Mouse (Mus musculus) frontal cortex, postnatal 25 days (tissue): ENCODE measurements around the gene Car8.

Experiments used
- DNase-seq, 2 experiments: peaks; one replicate each; pipeline ENCODE4 v3.0.0; 2022; ENCODE audit warnings: low spot score in 2 of 2

Gene Car8

DNA sequence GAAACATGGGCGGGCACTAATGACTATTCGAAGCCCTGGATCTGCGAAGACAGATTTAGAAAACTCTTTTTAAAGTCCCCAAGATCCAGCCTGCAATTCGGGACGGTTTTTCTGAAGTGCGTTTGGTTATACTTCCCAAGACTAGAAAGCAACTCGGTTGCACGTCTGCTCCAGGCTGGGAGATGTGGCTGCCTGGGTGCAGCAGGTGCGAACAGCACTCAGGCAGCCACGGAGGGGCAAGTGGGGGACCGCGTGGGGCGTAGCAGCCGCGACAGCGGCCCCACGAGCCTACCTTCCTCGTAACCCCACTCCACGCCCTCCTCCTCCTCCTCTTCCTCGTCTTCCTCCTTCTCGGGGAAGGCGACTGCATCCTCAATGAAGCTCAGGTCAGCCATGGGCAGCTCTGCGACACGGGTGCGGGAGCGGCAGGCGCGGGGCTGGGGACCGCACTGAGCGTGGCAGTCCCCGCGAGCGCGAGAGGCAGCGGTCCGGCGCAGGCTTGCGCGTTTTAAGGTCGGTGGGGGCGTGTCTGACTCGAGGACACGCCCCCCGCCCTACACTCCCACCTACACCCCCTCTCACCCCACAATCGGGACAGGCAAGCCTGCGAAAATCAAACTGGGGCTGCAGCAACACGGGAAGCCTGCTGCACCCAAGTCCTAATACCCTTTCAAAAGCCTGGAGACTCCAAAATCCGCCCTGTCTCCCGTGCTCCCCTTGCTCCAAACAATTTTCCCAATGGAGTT lies at the start of gene Car8:
Gene Car8 (minus strand): TSS at position 482 of the 746 bp plus-strand sequence.
- peak in 1 of 2 experiments; percentile 7 for DNase-seq

DNA sequence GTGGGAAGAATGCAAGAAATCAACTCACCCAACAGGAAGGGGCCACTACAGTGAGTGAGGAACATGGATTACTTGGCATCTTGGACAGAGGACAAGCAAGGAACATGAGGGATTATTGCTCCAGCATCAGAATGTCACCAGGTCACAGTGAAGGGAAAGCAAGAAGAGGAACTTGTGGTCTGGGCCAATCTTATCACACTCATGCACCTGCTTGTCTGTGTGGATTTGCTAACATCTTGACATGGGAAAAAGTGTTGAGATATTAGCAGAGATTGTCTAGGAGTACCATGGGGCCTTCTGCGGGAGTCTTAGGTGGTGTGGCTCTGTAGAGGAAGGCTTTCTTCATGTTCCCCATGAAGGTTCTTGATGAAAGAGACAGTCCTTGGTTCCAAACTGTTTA lies 46.1 kb upstream of the Car8 start:
- DNase-seq, result no peak

DNA sequence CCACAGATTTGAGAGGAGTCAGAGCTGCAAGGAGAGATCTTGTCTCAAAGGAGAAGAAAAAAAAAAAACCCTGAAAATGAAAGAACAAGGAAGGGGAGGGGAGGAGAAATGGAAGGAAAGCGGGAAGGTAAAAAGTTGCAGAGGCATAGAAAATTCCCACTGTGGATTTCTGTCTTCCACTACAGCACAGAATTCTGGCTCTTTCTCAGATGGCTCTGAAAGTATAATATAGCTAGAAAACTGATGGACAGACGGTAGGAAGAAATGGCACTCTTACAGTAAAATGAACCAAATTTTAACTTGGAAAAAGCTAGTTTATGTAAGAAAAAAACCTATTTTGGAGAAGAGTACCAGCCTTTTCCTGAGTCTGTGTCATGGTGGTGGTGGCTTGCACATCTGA lies 39.3 kb upstream of the Car8 start:
- no peak for DNase-seq

DNA sequence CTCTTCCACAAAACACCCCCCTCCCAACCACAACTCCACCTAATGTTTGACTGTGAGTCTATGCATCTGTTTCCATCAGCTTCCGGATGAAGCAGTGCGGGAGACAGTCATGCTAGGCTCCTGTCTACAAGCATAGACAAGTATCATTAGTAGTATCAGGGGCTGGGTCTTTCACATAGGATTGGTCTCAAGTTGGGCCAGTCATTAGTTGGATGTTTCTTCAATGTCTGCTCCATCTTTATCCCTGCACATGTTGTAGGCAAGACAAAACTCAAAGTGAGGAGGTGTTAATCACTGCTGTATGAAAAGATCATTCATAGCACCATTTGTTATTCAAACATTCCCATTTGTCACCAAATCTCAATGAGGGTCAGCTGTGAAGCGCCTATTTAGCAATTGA lies 11.0 kb upstream of the Car8 start:
- DNase-seq, result no peak

DNA sequence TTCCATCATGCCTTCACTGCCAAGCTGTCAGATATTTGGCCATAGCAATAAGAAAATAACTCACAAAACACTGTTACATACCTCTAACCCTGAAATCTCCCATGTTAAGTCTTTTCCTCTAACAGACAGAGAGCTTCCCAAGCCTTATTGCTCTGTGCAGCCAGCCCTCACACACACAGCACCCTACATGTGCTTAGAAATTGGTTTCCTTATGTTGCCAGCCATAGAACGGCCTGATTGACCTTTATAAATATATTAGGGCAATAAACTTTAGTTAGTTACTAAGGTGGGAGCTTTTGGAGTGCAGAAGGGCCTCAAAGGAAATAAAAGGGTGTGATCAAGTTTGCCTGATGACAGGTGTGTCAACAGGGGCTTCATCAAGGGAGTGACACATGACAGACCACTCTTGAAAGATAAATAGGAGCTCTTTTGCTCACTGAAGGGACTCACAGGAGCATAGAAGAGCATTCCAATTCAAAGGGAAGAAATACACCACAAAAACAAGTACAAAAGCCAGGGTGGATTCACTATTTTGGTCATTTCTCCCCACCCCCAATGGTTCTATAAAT lies 6.7 kb upstream of the Car8 start:
- no peak for DNase-seq

DNA sequence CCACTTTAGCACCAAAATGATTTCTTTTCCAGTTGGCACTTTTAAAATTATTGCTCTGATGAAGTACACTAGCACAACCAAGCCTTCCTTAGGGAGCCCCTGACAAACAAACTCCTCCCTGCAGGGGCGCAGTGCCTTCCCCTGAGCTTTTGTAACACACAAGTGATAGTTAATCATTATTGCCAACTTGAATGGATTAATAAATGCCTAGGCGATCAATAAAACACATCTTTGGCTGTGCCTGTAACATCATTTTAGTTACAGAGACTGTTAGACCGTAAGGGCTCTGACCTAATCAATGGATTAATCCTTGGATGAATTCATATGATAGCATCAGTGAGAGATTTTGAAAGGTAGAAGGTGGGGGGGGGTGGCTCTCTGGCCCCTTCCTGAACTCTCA lies 6.2 kb upstream of the Car8 start:
- DNase-seq, result no peak

DNA sequence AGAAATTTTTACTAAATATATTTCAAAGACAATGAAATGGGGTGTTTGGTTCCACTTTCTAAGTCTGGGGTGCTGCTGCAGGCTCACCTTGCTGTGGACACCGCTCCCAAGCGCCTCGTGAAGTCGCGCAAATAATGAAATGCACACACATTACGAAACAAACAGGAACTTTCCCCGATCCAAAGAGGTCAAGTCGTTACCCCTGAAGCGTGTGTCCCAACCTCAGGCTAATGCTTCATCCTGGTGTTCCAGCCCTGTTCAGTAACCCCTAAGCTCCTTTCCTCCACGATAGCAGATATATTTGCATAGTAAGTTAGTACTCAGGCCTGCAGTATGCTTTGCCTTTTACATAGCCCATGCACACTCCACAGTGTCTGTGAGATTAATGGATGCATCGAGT lies 858 bp upstream of the Car8 start:
- DNase-seq, result no peak

DNA sequence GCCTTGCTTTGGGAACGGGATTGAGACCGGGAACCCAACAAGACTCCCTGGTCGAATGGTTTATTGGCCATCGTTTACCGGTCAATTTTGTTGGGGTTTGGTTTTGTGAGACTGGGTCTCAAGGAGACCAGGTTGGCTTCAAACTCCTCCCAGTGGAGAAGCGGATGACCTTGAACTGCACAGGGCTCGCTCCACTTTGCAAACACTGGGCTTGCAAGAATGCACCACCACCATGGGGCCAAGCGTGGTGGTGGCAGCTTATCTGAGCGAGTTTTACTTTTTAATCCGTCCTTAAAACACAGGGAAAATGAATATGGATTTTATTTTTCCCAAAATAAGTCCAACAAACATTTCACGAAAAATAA lies 447 bp upstream of the Car8 start:
- DNase-seq, result no peak

DNA sequence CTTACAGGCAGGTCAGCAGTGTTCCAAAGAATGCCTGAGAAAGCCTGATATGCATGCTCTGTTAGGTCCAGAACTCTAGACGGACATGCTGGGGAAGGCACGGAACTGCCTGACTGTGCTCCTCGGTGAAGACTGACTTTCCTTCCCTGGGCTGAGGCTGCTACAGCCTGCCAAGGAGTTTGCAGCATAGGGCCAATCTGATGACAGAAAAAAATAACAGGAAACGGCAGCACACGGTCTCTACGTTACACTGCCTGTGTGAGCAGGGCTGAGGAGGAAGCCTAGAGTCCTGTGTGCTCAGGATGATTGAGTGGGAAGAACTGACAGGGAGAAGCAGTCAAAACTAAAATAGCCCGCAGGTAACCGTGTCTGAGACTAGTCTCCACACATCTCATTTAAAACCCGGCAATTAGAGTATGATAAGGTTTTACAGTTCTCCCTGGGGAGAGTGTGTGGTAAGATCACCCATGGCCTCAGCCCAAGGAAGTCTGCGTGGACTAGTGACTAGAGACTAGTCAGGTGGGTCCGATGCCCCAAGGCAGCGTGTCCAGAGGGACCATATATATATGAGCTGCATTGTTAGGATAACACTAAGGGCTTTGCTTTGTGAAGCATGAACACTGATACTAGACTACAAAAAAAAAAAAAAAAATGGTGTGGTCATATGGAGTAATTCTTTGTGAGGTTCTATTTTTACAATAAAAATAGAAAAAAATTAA lies 6.3 kb downstream of the Car8 start:
- no peak for DNase-seq

DNA sequence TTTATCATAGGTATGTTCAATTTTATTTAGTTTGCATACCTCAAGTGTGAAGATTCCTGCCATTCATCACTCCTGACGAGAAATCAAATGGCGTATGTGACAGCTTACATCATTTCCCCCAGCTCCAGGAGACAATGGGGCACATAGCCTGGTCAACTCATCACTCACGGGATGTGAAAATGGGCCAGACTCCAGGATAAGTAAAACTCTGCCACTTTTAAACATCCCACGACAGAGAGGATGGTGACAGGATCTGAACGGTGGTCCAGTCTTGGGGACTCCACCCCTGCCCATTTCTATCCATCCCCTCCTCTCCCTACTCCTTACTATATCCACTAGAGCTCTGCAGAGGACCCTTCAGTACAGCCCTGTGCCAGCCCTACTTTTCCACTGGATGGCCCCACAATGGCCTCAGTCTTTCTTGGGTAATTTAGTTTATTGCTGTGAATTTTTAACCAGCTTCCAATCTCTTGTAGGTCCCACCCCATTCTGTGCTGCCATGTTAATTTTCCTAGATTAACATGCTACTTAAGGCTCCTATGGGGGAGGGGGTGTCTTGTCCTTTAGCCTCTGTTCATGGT lies 7.5 kb downstream of the Car8 start:
- DNase-seq, result no peak

DNA sequence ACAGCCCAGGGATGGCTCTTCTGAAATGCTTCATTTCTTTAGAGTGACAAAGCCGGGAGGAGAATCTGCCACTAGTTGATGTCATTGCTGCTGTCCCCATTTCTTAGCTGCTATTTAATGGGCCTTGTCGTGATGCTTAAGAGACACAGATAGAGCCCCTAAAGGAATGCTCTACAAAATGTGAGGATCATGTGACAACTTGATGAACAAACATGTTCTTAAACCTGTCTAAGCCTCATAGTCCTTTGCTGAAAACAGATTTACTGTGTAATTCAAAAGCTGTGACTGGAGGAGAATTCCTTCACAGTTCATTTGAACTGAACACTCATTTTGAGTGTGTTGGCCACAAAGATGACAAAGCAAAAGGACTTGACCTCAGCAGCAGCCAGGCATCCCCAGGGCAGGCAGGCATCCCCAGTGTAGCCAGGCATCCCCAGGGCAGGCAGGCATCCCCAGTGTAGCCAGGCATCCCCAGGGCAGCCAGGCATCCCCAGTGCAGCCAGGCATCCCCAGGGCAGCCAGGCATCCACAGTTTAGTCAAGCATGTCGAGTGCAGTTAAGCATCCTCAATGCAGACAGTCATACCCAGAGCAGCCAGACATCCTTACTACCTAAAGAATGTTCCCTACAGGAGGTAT lies 9.1 kb downstream of the Car8 start:
- no peak for DNase-seq

DNA sequence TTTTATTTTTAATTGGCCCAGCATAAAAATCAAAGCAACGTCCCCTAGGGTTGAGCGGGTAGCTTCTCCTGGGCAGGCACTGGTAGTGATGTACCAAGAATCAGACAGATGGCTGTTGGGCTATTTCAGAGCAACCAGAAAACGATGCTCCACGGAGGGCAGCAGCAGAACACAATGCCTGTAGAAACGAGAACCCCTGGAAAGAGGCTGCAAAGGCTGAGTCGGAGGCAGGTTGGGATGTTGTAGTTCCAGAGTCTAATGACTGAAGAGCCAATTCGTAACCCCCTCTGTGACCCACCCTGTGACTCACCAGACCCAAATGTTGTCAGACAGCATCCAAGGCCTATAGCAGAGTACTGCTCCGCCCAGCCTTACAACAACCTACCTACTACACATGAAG lies 19.9 kb downstream of the Car8 start:
- no peak for DNase-seq

DNA sequence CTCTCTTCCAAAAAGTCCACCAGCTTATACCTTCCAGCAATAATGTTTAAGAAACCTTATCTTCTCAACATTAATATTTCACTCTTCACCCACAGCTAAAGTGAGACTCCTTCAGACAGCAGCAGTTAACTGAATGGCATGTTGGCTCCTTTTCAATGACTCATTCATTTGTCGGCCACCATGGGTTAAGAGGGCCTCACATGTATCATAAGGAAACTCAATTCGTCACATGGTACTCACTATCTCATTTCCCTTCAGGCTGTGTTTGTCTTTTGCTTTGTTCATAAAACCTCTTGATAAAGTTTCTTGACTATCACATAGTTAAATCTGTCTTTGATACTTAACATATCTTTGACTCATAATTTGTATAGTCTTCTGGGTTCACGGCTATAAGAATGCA lies 20.8 kb downstream of the Car8 start:
- no peak for DNase-seq

DNA sequence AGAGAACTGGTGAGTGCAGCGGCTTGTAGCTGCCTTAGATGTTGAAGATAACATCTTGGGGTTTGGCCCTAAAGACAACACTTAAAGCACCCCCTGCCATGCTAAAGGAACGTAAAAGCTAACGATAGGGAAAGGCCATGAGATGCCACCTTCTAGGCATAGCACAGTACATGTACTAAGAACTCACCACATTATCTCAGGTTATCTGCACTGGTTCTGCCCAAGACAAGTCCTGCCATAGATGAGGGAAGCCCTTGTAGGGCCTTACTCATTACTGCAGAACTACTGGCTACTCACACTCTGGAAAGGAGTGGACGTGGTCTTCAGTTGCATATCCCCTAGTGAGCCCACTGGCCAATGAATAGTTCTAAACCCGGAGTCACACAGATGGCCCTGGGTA lies 21.6 kb downstream of the Car8 start:
- no peak for DNase-seq

DNA sequence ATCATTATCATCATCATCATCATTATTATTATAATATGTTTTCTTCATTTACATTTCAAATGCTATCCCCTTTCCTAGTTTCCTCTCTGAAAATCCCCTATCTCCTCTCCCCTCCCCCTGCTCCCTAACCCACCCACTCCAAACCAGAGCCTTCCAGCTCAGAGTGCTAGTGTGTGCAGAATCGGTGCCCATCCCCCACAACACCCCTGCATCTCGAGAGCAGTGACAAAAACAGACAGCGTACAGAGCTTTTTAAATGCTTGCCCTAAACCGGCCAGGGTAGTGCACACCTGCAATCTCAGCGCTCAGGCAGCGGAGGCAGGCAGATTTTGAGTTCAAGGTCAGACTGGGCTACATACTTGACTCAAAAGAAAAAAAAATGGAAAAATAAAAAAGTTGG lies 22.3 kb downstream of the Car8 start:
- DNase-seq, result peak in 1 of 2 experiments; percentile 13

DNA sequence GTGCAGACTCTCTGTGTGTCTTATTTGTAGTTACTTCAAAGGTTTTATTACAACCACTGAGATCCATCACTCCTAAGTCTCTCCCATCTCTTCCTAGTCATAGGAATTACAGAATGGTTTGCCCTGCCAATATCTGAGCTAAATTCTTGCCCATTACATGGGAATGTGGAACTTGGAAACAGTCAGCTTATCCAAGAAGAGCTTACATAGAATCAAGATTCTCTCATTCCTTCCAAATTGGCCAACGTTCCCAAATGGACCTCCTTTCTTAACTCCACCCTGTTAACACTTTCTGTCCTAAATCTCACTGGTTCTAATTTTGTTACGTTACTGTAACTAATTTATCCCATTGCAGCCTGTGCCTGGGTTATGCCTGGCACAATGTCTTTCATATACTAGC lies 25.2 kb downstream of the Car8 start:
- DNase-seq, result no peak

DNA sequence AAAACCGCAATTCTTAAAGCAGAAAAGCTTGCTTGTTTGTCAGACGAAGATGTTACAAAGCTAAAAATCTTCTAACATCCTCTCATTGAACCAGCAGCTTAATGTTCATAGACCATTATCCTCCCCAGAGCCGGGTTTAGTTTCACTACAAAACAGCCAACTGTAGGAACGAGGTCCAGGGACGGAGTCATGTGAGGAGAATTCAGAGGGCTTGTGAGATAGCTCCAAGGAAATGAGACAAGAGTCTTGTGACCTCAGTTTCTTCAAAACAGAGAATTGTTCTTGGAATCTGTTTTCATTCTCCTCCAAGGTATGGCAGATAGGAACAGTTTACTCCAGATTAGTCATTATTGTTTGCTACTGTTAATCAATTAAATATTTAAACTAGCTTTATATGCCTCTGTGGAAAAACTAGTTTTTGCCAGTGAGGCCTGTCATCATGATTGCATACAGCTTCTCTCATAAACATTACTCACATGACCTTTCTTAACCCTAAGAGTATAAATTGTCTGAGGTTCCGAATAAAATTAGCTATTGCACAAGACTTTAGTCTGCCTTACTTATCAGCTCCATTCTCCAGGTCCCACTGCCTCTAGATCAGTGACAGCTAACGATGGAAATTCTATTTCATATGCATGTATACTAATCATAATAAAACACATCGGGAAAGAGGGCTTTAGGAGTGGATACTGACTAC lies 25.8 kb downstream of the Car8 start:
- no peak for DNase-seq

DNA sequence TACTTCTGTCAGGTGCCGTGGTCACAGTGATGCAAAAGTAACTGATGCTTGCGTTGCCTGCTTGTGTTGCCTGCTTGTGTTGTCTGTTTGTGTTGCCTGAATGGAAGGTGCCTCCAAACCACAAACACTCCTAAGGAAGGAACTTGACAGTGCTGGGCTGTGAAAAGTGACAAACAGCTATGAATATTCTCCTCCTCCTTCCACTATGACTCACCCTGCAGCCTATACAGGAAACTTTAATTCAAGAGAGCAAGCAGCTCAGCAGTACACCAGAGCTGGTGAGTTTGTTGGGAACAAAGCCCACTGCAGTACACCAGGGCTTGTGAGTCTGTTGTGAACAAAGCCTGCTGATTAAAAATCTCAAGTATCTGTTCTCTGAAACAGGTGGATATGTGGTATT lies 28.4 kb downstream of the Car8 start:
- no peak for DNase-seq

DNA sequence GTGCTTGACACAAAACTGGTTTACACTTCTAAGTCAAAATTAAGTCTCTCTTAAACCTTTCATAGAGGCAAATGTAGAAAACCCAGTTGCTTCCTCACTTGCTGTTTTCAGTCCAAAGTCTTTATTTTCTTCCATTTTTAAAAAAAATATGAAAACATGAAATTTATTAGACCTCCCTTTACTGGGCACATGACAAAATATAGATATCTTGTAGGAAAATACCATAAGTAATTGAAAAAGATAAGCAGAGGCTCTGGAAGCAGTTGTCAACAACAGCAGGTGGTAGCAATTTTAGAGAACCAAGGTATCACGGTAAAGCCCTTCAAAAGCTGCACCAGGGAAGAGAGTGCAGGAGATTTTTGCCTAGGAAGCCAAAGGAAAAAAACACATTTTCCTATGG lies 30.9 kb downstream of the Car8 start:
- no peak for DNase-seq

DNA sequence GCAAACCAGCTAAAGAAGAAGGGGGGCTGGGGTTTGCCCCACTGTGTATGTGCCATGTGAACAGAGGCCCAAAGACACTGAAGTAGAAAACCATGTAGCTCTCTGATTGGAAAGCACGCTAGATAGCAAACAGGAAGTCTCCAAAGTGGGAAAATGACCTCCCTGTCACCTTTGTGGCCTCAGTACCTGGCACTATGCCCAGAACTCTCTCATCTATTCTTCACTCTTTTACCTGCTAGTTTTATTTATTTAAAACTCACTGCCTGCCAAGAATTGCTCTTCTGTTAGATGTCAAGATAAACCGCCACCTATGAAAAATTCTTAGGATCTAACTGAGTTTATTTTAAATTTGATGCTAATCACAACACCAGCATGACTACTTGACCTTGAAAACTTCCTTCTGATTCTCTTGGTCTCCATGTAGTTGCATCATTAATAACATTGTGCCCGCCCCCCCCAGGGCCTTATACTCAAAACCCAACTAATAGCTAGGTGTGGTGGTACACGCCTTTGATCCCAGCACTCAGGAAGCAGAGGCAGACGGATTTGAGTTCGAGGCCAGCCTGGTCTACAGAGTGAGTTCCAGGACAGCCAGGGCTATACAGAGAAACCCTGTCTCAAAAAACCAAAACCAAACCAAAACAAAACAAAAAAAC lies 31.8 kb downstream of the Car8 start:
- no peak for DNase-seq

DNA sequence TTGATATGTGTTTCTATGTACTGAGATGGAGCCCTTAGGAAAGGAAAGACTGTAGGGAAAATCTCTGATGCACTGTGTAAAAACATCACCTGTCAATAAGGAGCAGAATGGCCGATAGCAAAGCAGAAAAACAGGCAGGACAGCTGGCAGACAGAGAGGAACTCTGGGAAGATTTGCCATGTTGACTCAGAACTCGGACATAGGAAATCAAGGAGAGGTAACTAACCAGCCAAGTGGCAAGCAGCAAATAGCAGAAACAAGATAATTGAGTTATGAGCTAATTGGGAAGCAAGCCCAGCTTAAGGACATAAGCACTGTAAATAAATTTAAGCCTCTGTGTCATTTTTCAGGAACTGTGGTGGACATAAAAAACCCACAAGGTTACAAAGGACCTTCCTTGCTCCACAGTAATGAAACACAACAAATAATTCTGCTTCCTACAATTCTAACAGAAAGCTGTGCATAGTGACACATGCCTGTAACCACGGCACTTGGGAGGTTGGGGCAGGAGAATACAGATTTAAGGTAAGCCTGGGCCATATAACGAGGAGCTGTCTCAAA lies 33.7 kb downstream of the Car8 start:
- DNase-seq, result no peak
